11 mouse cellular contexts compared by ENCODE assay signal in genomic region chr10:80618181-80618580, GRCm38 (mm10). TPM values are rescaled to one million over a fixed set of nuclear protein-coding genes. Genes with fewer than 3 reads are reported as not detected.
DNase-seq lines count a peak whose midpoint lies in the region; ATAC-seq and TF ChIP-seq lines count a peak whose summit lies in the region.
"Had no signal": no experiment of that assay in that cellular context is flagged by ENCODE, and none has a peak within 500 bp of the region (broad histone marks: within the 10 kb centered on the region; RNA-seq: fewer than 3 reads in every experiment).

No protein-coding gene starts in this region.

- no peaks in the 10 kb centered on the region for H3K36me3 ChIP-seq in liver, adult 2 months (ENCODE audit: control insufficient read depth, insufficient read depth, low read length)
- peaks cover 14% of the 10 kb centered on the region for H3K36me3 ChIP-seq in liver, embryonic 11.5 days (ENCODE audit: control insufficient read depth, insufficient read depth, low read length)
- peaks cover 2% of the 10 kb centered on the region; the same call in 1 of the 2 replicates for H3K36me3 ChIP-seq in hindbrain, embryonic 11.5 days (ENCODE audit: control insufficient read depth, insufficient read depth, low read length)

- TF ChIP-seq CTCF in liver, adult 2 months (IDR thresholded peaks at IDR 0.05; ENCODE audit: low read depth, low read length): no peak

- peaks cover 13% of the 10 kb centered on the region; the same call in 1 of the 2 replicates for H3K4me1 ChIP-seq in liver, adult 2 months (ENCODE audit: control insufficient read depth, insufficient read depth, low read length)
- peaks cover 6% of the 10 kb centered on the region for H3K4me1 ChIP-seq in liver, embryonic 11.5 days (replicated peaks; ENCODE audit: control insufficient read depth, insufficient read depth, low read length)
- no peaks in the 10 kb centered on the region for H3K4me1 ChIP-seq in hindbrain, embryonic 11.5 days (replicated peaks; ENCODE audit: control insufficient read depth, insufficient read depth, low read length)

- DNase-seq in liver, adult 2 months (ENCODE audit: extremely low read depth, low read depth, low spot score): no peak
- DNase-seq in liver, embryonic 11.5 days (ENCODE audit: low spot score): no peak
- DNase-seq in gastrocnemius, postnatal 14 days: peak; percentile 59
- peak; percentile 55 to 59 for DNase-seq in lung, adult 18-20 months
- peak; percentile 74 to 80 for DNase-seq in thymus, postnatal 10 days (ENCODE audit: low spot score in 2 of 2)
- no peak for DNase-seq in hindbrain, embryonic 11.5 days (ENCODE audit: low spot score)
- no peak for DNase-seq in left cerebral cortex, postnatal 36 days (ENCODE audit: low spot score in 2 of 2)

- H3K4me3 ChIP-seq in liver, adult 2 months (ENCODE audit: insufficient read depth, low read depth, low read length): no peak overlapping the region
- no peak overlapping the region for H3K4me3 ChIP-seq in liver, embryonic 11.5 days (ENCODE audit: low read depth, low read length)
- H3K4me3 ChIP-seq in hindbrain, embryonic 11.5 days (ENCODE audit: low read depth, low read length): no peak overlapping the region
- H3K4me3 ChIP-seq: embryonic facial prominence, embryonic 13.5 days; intestine, embryonic 15.5 days; midbrain, embryonic 12.5 days; stomach, embryonic 15.5 days had no signal

- H3K9me3 ChIP-seq in liver, embryonic 11.5 days (ENCODE audit: control insufficient read depth, low read length): no peaks in the 10 kb centered on the region
- H3K9me3 ChIP-seq in hindbrain, embryonic 11.5 days (ENCODE audit: control insufficient read depth, low read length): no peaks in the 10 kb centered on the region
- H3K9me3 ChIP-seq: embryonic facial prominence, embryonic 13.5 days; intestine, embryonic 15.5 days; midbrain, embryonic 12.5 days; stomach, embryonic 15.5 days had no signal

- H3K79me2 ChIP-seq in liver, adult 2 months (ENCODE audit: control insufficient read depth, insufficient read depth, low read length): peaks cover 6% of the 10 kb centered on the region; the same call in 1 of the 2 replicates

- intact Hi-C loops in gastrocnemius, postnatal 14 days (cut with DNase I; ENCODE audit: low total_unique reads): no loop called here
- intact Hi-C loops in left cerebral cortex, postnatal 36 days (cut with DNase I): no loop called here

- H3K9ac ChIP-seq in liver, adult 2 months (ENCODE audit: low read depth, low read length): no peak overlapping the region
- H3K9ac ChIP-seq in liver, embryonic 11.5 days (ENCODE audit: low read depth, low read length): no peak overlapping the region
- H3K9ac ChIP-seq in hindbrain, embryonic 11.5 days (ENCODE audit: low read depth, low read length): no peak overlapping the region
- H3K9ac ChIP-seq: embryonic facial prominence, embryonic 13.5 days; intestine, embryonic 15.5 days; midbrain, embryonic 12.5 days; stomach, embryonic 15.5 days had no signal

- no peak overlapping the region for H3K4me2 ChIP-seq in liver, embryonic 11.5 days
- no peak overlapping the region for H3K4me2 ChIP-seq in hindbrain, embryonic 11.5 days (replicated peaks; ENCODE audit: low read depth, low read length)
- H3K4me2 ChIP-seq: embryonic facial prominence, embryonic 13.5 days; intestine, embryonic 15.5 days; midbrain, embryonic 12.5 days; stomach, embryonic 15.5 days had no signal

- ATAC-seq in liver, embryonic 11.5 days (replicated peaks; ENCODE audit: low FRiP score): no peak
- no peak for ATAC-seq in hindbrain, embryonic 11.5 days (ENCODE audit: low FRiP score)
- ATAC-seq: intestine, embryonic 15.5 days had no signal

- H3K27ac ChIP-seq in liver, adult 2 months (replicated peaks; ENCODE audit: insufficient read depth, low read depth, low read length): peak overlapping the region; percentile 39; the same call in 1 of the 2 replicates
- H3K27ac ChIP-seq in liver, embryonic 11.5 days (ENCODE audit: low read depth, low read length): no peak overlapping the region; the same call in 1 of the 2 replicates
- H3K27ac ChIP-seq in hindbrain, embryonic 11.5 days (ENCODE audit: low read depth, low read length): no peak overlapping the region
- H3K27ac ChIP-seq: embryonic facial prominence, embryonic 13.5 days; intestine, embryonic 15.5 days; midbrain, embryonic 12.5 days; stomach, embryonic 15.5 days had no signal

- no peaks in the 10 kb centered on the region for H3K27me3 ChIP-seq in liver, adult 2 months (ENCODE audit: control insufficient read depth, insufficient read depth, low read length)
- no peaks in the 10 kb centered on the region for H3K27me3 ChIP-seq in liver, embryonic 11.5 days (replicated peaks; ENCODE audit: control insufficient read depth, insufficient read depth, low read length)
- H3K27me3 ChIP-seq in hindbrain, embryonic 11.5 days (ENCODE audit: control insufficient read depth, insufficient read depth, low read length): no peaks in the 10 kb centered on the region
- H3K27me3 ChIP-seq: embryonic facial prominence, embryonic 13.5 days; intestine, embryonic 15.5 days; midbrain, embryonic 12.5 days; stomach, embryonic 15.5 days had no signal

- 72% methylated on average over 9 of the region's 9 CpGs for WGBS in liver, adult 2 months
- 67% methylated on average over 9 of the region's 9 CpGs for WGBS in liver, embryonic 11.5 days
- WGBS in hindbrain, embryonic 11.5 days: 83% methylated on average over 9 of the region's 9 CpGs

- TF ChIP-seq POLR2A in liver, adult 2 months (IDR thresholded peaks at IDR 0.05; ENCODE audit: extremely low read depth, insufficient read depth, low read length): no peak

RNA-seq across cellular contexts. Expression of gene Csnk1g2, which starts 4.5 kb away (rescaled TPM):
- total RNA-seq in liver, adult 2 months (2014; rRNA removed): 54.4 and 56.1 TPM in 2 replicates
- 110 and 123 TPM in 2 replicates for polyA plus RNA-seq in liver, adult 2 months (2012; rRNA removed)
- polyA plus RNA-seq in liver, embryonic 11.5 days (2014; fragmentation: Nextera tagmentation; extraction: Ambion mirVana): 92.3 and 96.1 TPM in 2 replicates
- total RNA-seq in gastrocnemius, postnatal 14 days (2021): 100 to 1,000 TPM in 1 of 2 experiments, 10 to 100 TPM in 1; 94.3 to 105 TPM
- 71.1 and 85.6 TPM in 2 replicates for polyA plus RNA-seq in hindbrain, embryonic 11.5 days (2014; fragmentation: Nextera tagmentation; extraction: Ambion mirVana)
- 100 to 1,000 TPM; 208 to 256 TPM for total RNA-seq in left cerebral cortex, postnatal 36 days (2021)

RNA-seq across cellular contexts. Expression of gene Gm49322, which starts 12.4 kb away (rescaled TPM):
- 0.28 and 0.34 TPM in 2 replicates for total RNA-seq in liver, adult 2 months (2014; rRNA removed)
- polyA plus RNA-seq in liver, adult 2 months (2012; rRNA removed): 0.54 and 0.70 TPM in 2 replicates
- 3.6 TPM in 2 replicates for polyA plus RNA-seq in liver, embryonic 11.5 days (2014; fragmentation: Nextera tagmentation; extraction: Ambion mirVana)
- total RNA-seq in gastrocnemius, postnatal 14 days (2021): under 1 TPM; 0.18 to 0.27 TPM
- 1.5 and 1.7 TPM in 2 replicates for polyA plus RNA-seq in hindbrain, embryonic 11.5 days (2014; fragmentation: Nextera tagmentation; extraction: Ambion mirVana)
- 1 to 10 TPM; 2.6 to 3.6 TPM for total RNA-seq in left cerebral cortex, postnatal 36 days (2021)

RNA-seq across cellular contexts. Expression of gene Adat3, which starts 15.5 kb away (rescaled TPM):
- 0.28 and 1.4 TPM in 2 replicates for total RNA-seq in liver, adult 2 months (2014; rRNA removed)
- polyA plus RNA-seq in liver, adult 2 months (2012; rRNA removed): 3.3 and 5.5 TPM in 2 replicates
- polyA plus RNA-seq in liver, embryonic 11.5 days (2014; fragmentation: Nextera tagmentation; extraction: Ambion mirVana): 9.7 TPM in 2 replicates
- 1 to 10 TPM; 1.2 to 1.5 TPM for total RNA-seq in gastrocnemius, postnatal 14 days (2021)
- 5.8 and 7.4 TPM in 2 replicates for polyA plus RNA-seq in hindbrain, embryonic 11.5 days (2014; fragmentation: Nextera tagmentation; extraction: Ambion mirVana)
- 1 to 10 TPM; 1.7 to 4.0 TPM for total RNA-seq in left cerebral cortex, postnatal 36 days (2021)

RNA-seq across cellular contexts. Expression of gene Scamp4, which starts 15.5 kb away (rescaled TPM):
- 7.6 and 11.4 TPM in 2 replicates for total RNA-seq in liver, adult 2 months (2014; rRNA removed)
- 61.2 and 63.2 TPM in 2 replicates for polyA plus RNA-seq in liver, adult 2 months (2012; rRNA removed)
- polyA plus RNA-seq in liver, embryonic 11.5 days (2014; fragmentation: Nextera tagmentation; extraction: Ambion mirVana): 93.9 and 94.3 TPM in 2 replicates
- total RNA-seq in gastrocnemius, postnatal 14 days (2021): 10 to 100 TPM; 18.3 to 22.0 TPM
- polyA plus RNA-seq in hindbrain, embryonic 11.5 days (2014; fragmentation: Nextera tagmentation; extraction: Ambion mirVana): 64.1 and 68.7 TPM in 2 replicates
- total RNA-seq in left cerebral cortex, postnatal 36 days (2021): 10 to 100 TPM; 40.1 to 45.1 TPM

RNA-seq across cellular contexts. Expression of gene Abhd17a, which starts 28.0 kb away (rescaled TPM):
- total RNA-seq in liver, adult 2 months (2014; rRNA removed): 45.7 and 59.3 TPM in 2 replicates
- 194 and 205 TPM in 2 replicates for polyA plus RNA-seq in liver, adult 2 months (2012; rRNA removed)
- polyA plus RNA-seq in liver, embryonic 11.5 days (2014; fragmentation: Nextera tagmentation; extraction: Ambion mirVana): 89.7 and 96.5 TPM in 2 replicates
- 10 to 100 TPM; 55.8 to 57.1 TPM for total RNA-seq in gastrocnemius, postnatal 14 days (2021)
- polyA plus RNA-seq in hindbrain, embryonic 11.5 days (2014; fragmentation: Nextera tagmentation; extraction: Ambion mirVana): 98.8 and 108 TPM in 2 replicates
- total RNA-seq in left cerebral cortex, postnatal 36 days (2021): 100 to 1,000 TPM; 181 to 238 TPM

Comparison
In these comparisons a context has a peak if more than half of its experiments do, and no peak if none do; other contexts are left out.
1. DNase-seq: peak in gastrocnemius, postnatal 14 days (single experiment), lung, adult 18-20 months (2 of 2) and thymus, postnatal 10 days (2 of 2); none in liver, adult 2 months (single experiment), liver, embryonic 11.5 days (single experiment), hindbrain, embryonic 11.5 days (single experiment) and left cerebral cortex, postnatal 36 days (0 of 2).